Mouse (Mus musculus) ES-E14 (cell line): ENCODE data around the gene Kcnip1.

Source experiments
- CHD2 ChIP-seq: IDR thresholded peaks from 2 replicates; pipeline ENCODE4 v1.6.1; 2014; ENCODE audit warnings: mild to moderate bottlenecking, low read depth, low read length, inconsistent platforms
- HCFC1 ChIP-seq: IDR thresholded peaks from 2 replicates; pipeline ENCODE4 v1.6.1; 2012; ENCODE audit warnings: low read length, inconsistent platforms, borderline replicate concordance; ENCODE audit not compliant: insufficient read depth
- ZC3H11A ChIP-seq: IDR thresholded peaks from 2 replicates; pipeline ENCODE4 v1.6.1; 2012; ENCODE audit warnings: low read depth, mild to moderate bottlenecking, inconsistent platforms, low read length, borderline replicate concordance
- ZNF384 ChIP-seq: IDR thresholded peaks from 2 replicates; pipeline ENCODE4 v1.6.1; 2012; ENCODE audit warnings: low read depth, low read length, inconsistent platforms

- no peak for TF ChIP-seq ZC3H11A
- TF ChIP-seq HCFC1: no peak
- TF ChIP-seq ZNF384: no peak
- TF ChIP-seq CHD2: no peak
Measured at GRCm38 (mm10) chr11:33912151-33912571, 80.8 kb downstream of the Kcnip1 start.
